Mouse (Mus musculus) left cerebral cortex, postnatal 25 days (tissue): Measurements from ENCODE around the gene Polr1a. TPM values are rescaled to one million over a fixed set of nuclear protein-coding genes. Genes with fewer than 3 reads are reported as not detected.
"Not testable (repeated sequence)": the region's sequence is repeated elsewhere in the genome, so short reads cannot be mapped to it uniquely, and the experiment has no call there.

Experiments
- DNase-seq, 2 experiments: peaks; one replicate each; pipeline ENCODE4 v3.0.0; 2022; ENCODE audit warnings: low spot score in 2 of 2, mixed read lengths in 1 of 2
- intact Hi-C: fragments of 180-260 bp; cut with DNase I; formaldehyde crosslinking; loops from one replicate; pipeline ENCODE4 v1.15.1; 2025
- total RNA-seq, 2 experiments: library from RNA; stranded (reverse); gene quantifications; 2 replicates each; pipeline ENCODE4 v1.2.3; 2021

Polr1a gene
- 10 to 100 TPM; 29.5 to 30.3 TPM for total RNA-seq

DNA sequence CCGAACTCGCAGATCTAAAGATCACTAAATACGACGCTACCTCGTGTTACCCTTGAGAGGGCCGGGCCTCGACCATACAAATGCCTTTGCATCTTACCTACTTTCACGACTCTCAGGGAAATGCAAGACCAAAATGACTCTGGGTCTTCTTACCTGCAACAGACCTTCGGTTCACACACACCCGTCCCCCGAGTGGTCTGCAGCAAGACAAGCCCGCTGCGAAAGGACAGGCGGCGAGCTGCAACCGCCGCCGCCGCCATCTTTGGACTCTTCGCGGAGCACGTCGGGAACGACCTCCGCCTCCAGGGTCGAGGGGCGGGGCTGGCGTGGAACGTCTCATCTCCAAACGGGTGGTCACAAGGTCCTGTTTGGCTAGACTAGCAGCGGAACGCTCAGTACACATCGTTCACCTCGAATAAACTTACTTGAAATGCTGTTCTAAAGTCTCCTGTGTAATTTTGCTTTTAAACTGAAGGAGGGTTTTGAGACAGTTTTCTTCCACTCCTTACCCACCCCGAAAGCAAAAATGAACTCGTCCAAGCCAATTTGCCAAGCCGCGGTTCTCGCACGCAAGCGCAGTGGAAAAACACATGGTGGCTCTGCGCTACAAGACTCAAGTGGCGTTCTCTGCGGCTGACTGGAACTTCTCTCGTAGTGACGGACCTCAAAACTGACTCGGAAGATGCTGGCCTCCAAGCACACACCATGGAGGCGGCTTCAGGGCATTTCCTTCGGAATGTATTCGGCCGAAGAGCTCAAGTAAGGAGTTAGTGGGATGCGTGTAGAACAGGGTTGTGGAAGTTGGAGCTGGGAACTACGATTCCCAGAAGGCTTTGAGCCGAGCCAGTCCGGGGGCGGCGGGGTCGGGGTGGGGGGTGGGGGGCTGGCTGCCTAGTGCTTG, at the start of gene Polr1a, which contains the start of gene Ptcd3:
Polr1a (plus strand) TSS at position 573 of the 901 bp plus-strand sequence.
Ptcd3 (minus strand) TSS at position 270 of the 901 bp plus-strand sequence.
- intact Hi-C loops, result no loop called here
- peak; percentile 94 for DNase-seq

GRCm38 (mm10) chr6:71867751-71868150, 41.1 kb upstream of the Polr1a start:
- intact Hi-C loops, result no loop called here
- DNase-seq, result no peak

- no peak for DNase-seq
- intact Hi-C loops, result no loop called here
Measured at GRCm38 (mm10) chr6:71868809-71869208, 40.0 kb upstream of the Polr1a start.

- DNase-seq, result no peak
- intact Hi-C loops, result no loop called here
Measured at GRCm38 (mm10) chr6:71871396-71871795, 37.5 kb upstream of the Polr1a start.

GRCm38 (mm10) chr6:71877965-71878760, 30.7 kb upstream of the Polr1a start:
- intact Hi-C loops, result no loop called here

GRCm38 (mm10) chr6:71893263-71893662, 15.6 kb upstream of the Polr1a start:
- intact Hi-C loops, result loop anchor here (10.0 kb wide), 1 partner anchor 268 kb away; no protein-coding TSS in a partner anchor
- no peak for DNase-seq

More at GRCm38 (mm10) chr6:71877965-71878760, 30.7 kb upstream of the Polr1a start:
- DNase-seq, result peak in 1 of 2 experiments; percentile 11

DNA sequence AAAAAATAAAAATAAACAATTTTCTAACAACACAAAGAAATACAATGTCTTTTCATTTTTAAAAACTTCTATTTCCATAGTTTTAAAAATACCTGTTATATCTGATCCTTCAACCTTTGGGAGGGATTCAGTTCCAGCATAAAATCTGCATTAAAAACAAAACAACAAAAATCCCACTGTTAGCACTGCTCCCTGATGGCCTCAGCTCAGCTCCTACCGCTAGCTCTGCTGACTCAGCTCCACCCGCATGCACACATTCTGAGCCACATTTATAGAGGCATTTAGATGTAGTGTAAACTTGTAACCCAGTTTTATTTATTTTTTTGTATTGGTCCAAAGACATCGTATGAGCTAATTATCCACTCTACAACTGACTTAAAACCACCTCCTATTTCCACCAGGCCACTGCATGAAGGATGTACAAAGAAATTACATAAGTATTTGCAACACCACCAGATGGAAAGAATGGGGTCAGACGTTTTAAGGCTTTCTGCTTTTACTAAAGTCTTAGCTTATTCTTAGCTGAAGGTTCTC, 1.1 kb upstream of the Polr1a start:
- DNase-seq, result peak in 1 of 2 experiments; percentile 13
- intact Hi-C loops, result no loop called here

GRCm38 (mm10) chr6:71909384-71909783, 531 bp downstream of the Polr1a start:
- no peak for DNase-seq
- intact Hi-C loops, result no loop called here

- DNase-seq, result no peak
- intact Hi-C loops, result no loop called here
Measured at GRCm38 (mm10) chr6:71909840-71910239, 987 bp downstream of the Polr1a start.

DNA sequence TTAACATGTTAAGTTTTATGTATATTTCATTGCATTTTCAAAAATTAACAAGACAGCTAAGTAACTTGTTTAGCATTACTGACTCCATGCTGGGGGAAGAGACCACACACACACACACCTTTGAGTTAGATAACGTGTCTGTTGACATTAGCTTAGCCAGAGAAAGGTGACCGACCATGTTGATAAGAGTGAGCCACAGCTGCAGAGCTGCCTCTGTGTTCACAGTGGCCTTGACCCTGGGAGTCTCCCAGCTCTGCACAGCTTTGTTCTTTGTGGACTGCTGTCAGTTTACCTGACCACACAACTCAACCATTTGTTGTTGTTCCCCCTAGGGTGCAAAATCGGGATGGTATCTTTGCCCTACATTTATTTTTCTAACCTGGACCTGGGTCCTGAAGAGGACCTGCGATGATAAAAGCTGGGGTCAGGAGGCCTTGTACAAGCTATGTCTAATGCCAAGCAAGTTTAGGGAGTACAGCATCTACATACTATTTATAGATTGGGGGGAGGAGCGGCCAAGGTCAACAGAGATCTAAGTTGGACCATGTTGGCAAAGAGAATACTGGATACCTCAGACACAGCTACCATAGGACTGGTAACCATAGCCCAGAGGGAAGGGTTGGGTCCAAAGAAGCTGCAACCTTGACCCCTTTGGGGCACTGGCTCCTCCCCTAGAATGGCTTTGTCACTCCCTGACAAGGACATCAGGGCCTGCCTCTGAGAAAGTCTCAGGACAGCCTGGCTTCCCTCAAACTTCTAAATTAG, 3.0 kb downstream of the Polr1a start:
- DNase-seq, result no peak
- intact Hi-C loops, result no loop called here

DNA sequence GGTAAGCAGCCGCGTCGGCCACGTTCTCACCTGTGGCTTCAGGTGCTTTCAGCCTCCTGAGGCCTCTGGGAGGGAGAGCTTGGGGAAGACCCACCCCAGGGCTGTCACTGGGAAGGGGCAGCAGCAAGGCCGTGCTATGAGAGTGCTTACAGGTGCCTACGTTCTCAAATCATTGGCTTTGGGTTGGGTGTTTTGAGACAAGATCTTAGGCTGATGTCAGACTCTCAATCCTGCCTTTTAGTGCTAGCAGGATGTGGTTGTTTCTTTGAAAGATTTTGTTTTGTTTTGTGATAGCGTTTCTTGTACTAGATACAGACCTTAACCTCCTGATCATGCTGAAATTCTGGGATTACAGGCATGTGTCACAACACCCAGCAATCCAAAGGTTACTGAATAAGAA, 11.9 kb downstream of the Polr1a start:
- intact Hi-C loops, result no loop called here
- DNase-seq, result no peak

GRCm38 (mm10) chr6:71925233-71925632, 16.4 kb downstream of the Polr1a start:
- intact Hi-C loops, result loop anchor here (5.0 kb wide), 2 partner anchors 172 to 337 kb away; partner anchors contain the start of gene St3gal5
- not testable (repeated sequence) for DNase-seq

DNA sequence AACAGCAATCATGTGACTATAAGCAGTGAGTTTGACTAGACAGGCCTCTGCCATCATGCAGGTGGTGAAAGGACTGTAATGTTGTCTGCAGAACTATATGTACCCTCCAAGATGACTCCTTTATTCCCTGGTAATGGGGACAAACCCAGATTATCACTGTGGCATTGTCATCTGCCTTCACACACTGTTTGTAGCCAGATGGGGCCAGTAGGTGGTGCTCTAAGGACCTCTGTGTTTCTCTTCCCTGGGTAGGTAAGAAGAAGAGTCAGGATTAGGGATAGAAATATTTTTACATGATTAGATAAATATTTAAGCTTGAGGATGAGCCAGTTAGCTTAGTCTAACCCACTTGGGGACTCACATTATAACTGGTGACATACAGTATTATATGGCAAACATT, 19.1 kb downstream of the Polr1a start:
- intact Hi-C loops, result loop anchor here (1.0 to 5.0 kb wide), 3 partner anchors 169 to 334 kb away; partner anchors contain the start of gene St3gal5
- DNase-seq, result peak; percentile 51 to 75

DNA sequence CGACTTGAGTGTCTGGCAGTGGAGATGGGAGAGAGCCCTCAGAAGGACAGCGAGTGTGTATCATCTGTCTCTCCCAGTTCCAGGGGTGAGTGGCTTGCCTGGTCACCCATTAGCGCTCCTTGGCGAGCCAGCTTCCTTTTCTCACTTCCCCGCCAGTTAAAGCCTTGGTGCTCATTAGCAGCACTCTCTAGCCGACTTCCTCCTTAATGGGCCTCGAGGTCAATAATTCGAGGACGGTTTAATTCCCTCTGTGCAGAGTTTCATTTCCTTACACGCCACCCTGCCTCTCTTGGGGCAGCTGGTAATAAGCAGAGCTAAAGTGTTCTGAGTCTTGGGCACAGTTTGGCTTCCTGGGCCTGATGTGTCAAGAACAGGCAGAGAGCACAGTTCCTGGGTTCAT, 21.2 kb downstream of the Polr1a start:
- intact Hi-C loops, result no loop called here
- peak in 1 of 2 experiments; percentile 26 for DNase-seq

DNA sequence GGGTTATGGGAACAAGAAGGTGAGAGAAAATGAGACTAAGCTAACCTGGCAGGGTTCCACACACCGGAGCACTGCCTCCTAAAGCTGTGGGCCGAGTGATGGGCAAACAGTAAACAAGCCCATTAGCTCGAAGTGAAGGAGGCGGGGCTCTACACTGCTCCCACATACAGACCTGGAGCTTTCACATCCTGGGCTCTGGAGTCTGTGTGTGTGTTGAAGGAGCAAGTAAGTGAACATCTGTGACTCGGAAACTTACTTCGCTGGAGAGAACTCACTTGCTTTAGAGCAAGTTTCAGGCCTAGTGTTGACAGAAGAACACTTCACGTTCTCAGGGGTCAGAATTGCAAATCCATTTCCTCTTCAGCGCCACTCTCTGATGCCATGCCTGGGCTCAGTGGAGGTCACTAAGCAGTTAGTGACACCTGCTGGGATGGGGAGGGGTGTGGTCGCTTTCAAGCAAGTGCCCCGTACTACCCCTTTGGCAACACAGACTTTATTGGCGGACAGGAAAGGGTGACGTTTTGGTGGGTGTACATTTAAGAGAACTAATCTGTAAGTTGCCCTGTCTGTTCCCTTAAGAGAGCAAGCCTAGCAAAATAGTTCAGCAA, 22.1 kb downstream of the Polr1a start:
- intact Hi-C loops, result no loop called here

DNA sequence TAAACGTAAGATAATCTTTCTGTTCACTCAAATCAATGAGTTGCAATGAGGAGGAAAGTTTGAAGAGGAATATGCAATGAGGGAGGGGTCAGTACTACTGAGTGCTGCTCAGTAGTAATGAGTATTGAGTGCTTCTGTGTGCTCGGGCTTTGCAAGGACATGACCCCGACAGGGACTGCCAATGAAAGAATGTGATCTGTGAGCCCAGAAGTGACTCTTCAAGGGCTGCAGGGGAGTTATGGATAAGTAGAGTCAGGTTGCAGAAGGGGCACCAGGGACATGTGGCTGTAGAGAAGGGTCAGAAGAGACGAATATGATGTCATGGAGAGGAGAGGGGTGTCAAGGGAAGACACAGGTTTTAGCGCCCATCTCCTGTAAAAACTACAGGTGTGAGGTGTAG, 23.5 kb downstream of the Polr1a start:
- DNase-seq, result no peak
- intact Hi-C loops, result no loop called here

More for the DNA sequence above, 22.1 kb downstream of the Polr1a start:
- no peak for DNase-seq

DNA sequence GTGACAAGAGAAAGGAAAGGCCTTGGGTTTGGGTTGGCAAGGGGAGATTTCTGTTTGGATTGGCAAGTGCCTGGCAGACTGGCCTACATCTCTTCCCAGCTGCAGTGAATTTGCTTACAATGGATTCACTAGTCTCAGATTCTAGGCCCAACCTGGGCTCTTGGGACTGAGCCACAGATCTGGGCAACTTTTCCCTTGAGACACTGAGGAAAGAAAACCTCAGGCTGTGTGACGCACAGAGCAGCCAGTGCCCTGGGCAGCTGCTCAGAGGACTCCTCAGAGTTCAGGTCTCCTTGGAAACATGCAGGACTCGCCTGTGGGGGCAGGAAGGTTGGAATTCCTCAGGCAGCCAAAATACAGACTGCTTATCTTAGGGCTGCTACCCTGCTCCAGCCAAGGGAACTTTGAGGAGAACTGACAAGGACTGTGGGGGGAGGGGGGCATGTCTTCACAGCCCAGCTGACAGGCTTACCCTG, 25.3 kb downstream of the Polr1a start:
- intact Hi-C loops, result no loop called here
- peak in 1 of 2 experiments; percentile 15 for DNase-seq

- DNase-seq, result no peak
- intact Hi-C loops, result no loop called here
Measured at GRCm38 (mm10) chr6:71935737-71936136, 26.9 kb downstream of the Polr1a start.

DNA sequence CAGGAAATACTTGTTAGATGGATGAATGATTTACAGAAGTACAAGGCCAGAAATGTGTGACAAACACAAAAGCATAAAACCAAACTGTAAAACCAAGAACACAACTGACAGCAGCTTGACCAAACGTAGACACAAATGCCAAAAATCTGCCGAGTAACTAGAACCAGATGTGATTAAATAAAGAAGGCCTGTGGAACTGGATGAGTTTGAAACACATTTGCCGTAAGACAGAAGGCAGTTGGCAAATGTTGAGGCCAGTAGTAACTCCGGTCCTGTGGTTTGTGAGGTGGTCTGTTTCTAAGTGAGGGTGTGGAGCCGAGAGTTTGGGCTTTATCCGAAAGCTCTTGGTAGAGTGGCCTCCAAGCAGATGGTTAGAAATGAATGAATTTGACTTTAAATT, 32.1 kb downstream of the Polr1a start:
- DNase-seq, result no peak
- intact Hi-C loops, result no loop called here
